Mouse (Mus musculus): Measurements from ENCODE around the gene Mpdz. TPM values are rescaled to one million over a fixed set of nuclear protein-coding genes. Genes with fewer than 3 reads are reported as not detected.

Mpdz gene
- polyA plus RNA-seq, 1 experiment from 2014 or later, result 32.8 TPM

- Histone ChIP-seq H3K9me3 (no peaks in the 10 kb centered on the region), H3K27me3 (ENCODE audit: insufficient read depth, poor library complexity, severe bottlenecking) (no peaks in the 10 kb centered on the region), H3K4me1 (no peaks in the 10 kb centered on the region), H3K27ac (no peak overlapping the region), H3K4me3 (no peak overlapping the region), H3K36me3 (peaks cover 36% of the 10 kb centered on the region)
- no peak for DNase-seq (ENCODE audit: low spot score)
- 90% methylated on average over 10 of the region's 10 CpGs for WGBS
Measured at GRCm38 (mm10) chr4:81307596-81308265, 134.9 kb downstream of the Mpdz start.

- H3K4me3 ChIP-seq, result no peak overlapping the region
- peaks cover 37% of the 10 kb centered on the region for H3K36me3 ChIP-seq
- 79% methylated on average over 3 of the region's 3 CpGs for WGBS
- no peaks in the 10 kb centered on the region for H3K9me3 ChIP-seq
- no peak overlapping the region for H3K27ac ChIP-seq
- no peaks in the 10 kb centered on the region for H3K4me1 ChIP-seq
- DNase-seq (ENCODE audit: low spot score), result no peak
- no peaks in the 10 kb centered on the region for H3K27me3 ChIP-seq (ENCODE audit: insufficient read depth, poor library complexity, severe bottlenecking)
Measured at GRCm38 (mm10) chr4:81302056-81302455, 140.6 kb downstream of the Mpdz start.

- DNase-seq (ENCODE audit: low spot score), result no peak
- H3K4me1 ChIP-seq, result no peaks in the 10 kb centered on the region
- no peaks in the 10 kb centered on the region for H3K27me3 ChIP-seq (ENCODE audit: insufficient read depth, poor library complexity, severe bottlenecking)
- 78% methylated on average over 4 of the region's 4 CpGs for WGBS
- peaks cover 49% of the 10 kb centered on the region for H3K36me3 ChIP-seq
- no peak overlapping the region for H3K4me3 ChIP-seq
- no peaks in the 10 kb centered on the region for H3K9me3 ChIP-seq
- no peak overlapping the region for H3K27ac ChIP-seq
Measured at GRCm38 (mm10) chr4:81298384-81298783, 144.2 kb downstream of the Mpdz start.

GRCm38 (mm10) chr4:81293309-81293708 is 149.3 kb downstream of the Mpdz start:
- no peaks in the 10 kb centered on the region for H3K27me3 ChIP-seq (ENCODE audit: insufficient read depth, poor library complexity, severe bottlenecking)
- no peak for DNase-seq (ENCODE audit: low spot score)
- H3K4me3 ChIP-seq, result no peak overlapping the region
- peaks cover 54% of the 10 kb centered on the region for H3K36me3 ChIP-seq
- no peaks in the 10 kb centered on the region for H3K9me3 ChIP-seq
- no peaks in the 10 kb centered on the region for H3K4me1 ChIP-seq
- H3K27ac ChIP-seq, result no peak overlapping the region

GRCm38 (mm10) chr4:81285564-81285963 is 157.1 kb downstream of the Mpdz start:
- Histone ChIP-seq H3K4me1 (no peaks in the 10 kb centered on the region), H3K4me3 (no peak overlapping the region), H3K27me3 (ENCODE audit: insufficient read depth, poor library complexity, severe bottlenecking) (no peaks in the 10 kb centered on the region), H3K36me3 (peaks cover 50% of the 10 kb centered on the region), H3K9me3 (no peaks in the 10 kb centered on the region), H3K27ac (no peak overlapping the region)
- DNase-seq (ENCODE audit: low spot score), result no peak
- 92% methylated on average over 4 of the region's 4 CpGs for WGBS

- no peaks in the 10 kb centered on the region for H3K27me3 ChIP-seq (ENCODE audit: insufficient read depth, poor library complexity, severe bottlenecking)
- no peak overlapping the region for H3K4me3 ChIP-seq
- H3K9me3 ChIP-seq, result no peaks in the 10 kb centered on the region
- no peaks in the 10 kb centered on the region for H3K4me1 ChIP-seq
- H3K27ac ChIP-seq, result no peak overlapping the region
- DNase-seq (ENCODE audit: low spot score), result no peak
- peaks cover 46% of the 10 kb centered on the region for H3K36me3 ChIP-seq
- WGBS, result 87% methylated on average over 3 of the region's 3 CpGs
Measured at GRCm38 (mm10) chr4:81283611-81284010, 159.0 kb downstream of the Mpdz start.

- DNase-seq (ENCODE audit: low spot score), result no peak
Measured at GRCm38 (mm10) chr4:81283081-81283480, 159.5 kb downstream of the Mpdz start.

GRCm38 (mm10) chr4:81280098-81280497 is 162.5 kb downstream of the Mpdz start:
- peaks cover 37% of the 10 kb centered on the region for H3K36me3 ChIP-seq
- H3K27ac ChIP-seq, result no peak overlapping the region
- H3K27me3 ChIP-seq (ENCODE audit: insufficient read depth, poor library complexity, severe bottlenecking), result no peaks in the 10 kb centered on the region
- H3K9me3 ChIP-seq, result no peaks in the 10 kb centered on the region
- H3K4me3 ChIP-seq, result no peak overlapping the region
- WGBS, result 73% methylated on average over 4 of the region's 4 CpGs
- no peak for DNase-seq (ENCODE audit: low spot score)
- H3K4me1 ChIP-seq, result no peaks in the 10 kb centered on the region

More at GRCm38 (mm10) chr4:81283081-81283480, 159.5 kb downstream of the Mpdz start:
- Histone ChIP-seq H3K9me3 (no peaks in the 10 kb centered on the region), H3K27ac (no peak overlapping the region), H3K27me3 (ENCODE audit: insufficient read depth, poor library complexity, severe bottlenecking) (no peaks in the 10 kb centered on the region), H3K4me1 (no peaks in the 10 kb centered on the region), H3K36me3 (peaks cover 47% of the 10 kb centered on the region), H3K4me3 (no peak overlapping the region)
- WGBS, result 88% methylated on average over 6 of the region's 6 CpGs

GRCm38 (mm10) chr4:81279451-81279850 is 163.2 kb downstream of the Mpdz start:
- peaks cover 34% of the 10 kb centered on the region for H3K36me3 ChIP-seq
- H3K27ac ChIP-seq, result no peak overlapping the region
- H3K4me1 ChIP-seq, result no peaks in the 10 kb centered on the region
- H3K27me3 ChIP-seq (ENCODE audit: insufficient read depth, poor library complexity, severe bottlenecking), result no peaks in the 10 kb centered on the region
- H3K9me3 ChIP-seq, result no peaks in the 10 kb centered on the region
- H3K4me3 ChIP-seq, result no peak overlapping the region
- DNase-seq (ENCODE audit: low spot score), result no peak
- 86% methylated on average over 5 of the region's 5 CpGs for WGBS

- DNase-seq (ENCODE audit: low spot score), result no peak
- no peaks in the 10 kb centered on the region for H3K4me1 ChIP-seq
- H3K27me3 ChIP-seq (ENCODE audit: insufficient read depth, poor library complexity, severe bottlenecking), result no peaks in the 10 kb centered on the region
- WGBS, result 55% methylated on average over 6 of the region's 6 CpGs
- H3K27ac ChIP-seq, result no peak overlapping the region
- H3K4me3 ChIP-seq, result no peak overlapping the region
- H3K9me3 ChIP-seq, result no peaks in the 10 kb centered on the region
- peaks cover 20% of the 10 kb centered on the region; the same call in 1 of the 2 replicates for H3K36me3 ChIP-seq
Measured at GRCm38 (mm10) chr4:81275957-81276715, 166.5 kb downstream of the Mpdz start.

GRCm38 (mm10) chr4:81273067-81273466 is 169.5 kb downstream of the Mpdz start:
- 90% methylated on average over 2 of the region's 2 CpGs for WGBS
- H3K27me3 ChIP-seq (ENCODE audit: insufficient read depth, poor library complexity, severe bottlenecking), result no peaks in the 10 kb centered on the region
- DNase-seq (ENCODE audit: low spot score), result no peak

GRCm38 (mm10) chr4:81252859-81253780 is 189.5 kb downstream of the Mpdz start:
- Histone ChIP-seq H3K36me3 (no peaks in the 10 kb centered on the region), H3K27ac (no peak overlapping the region), H3K9me3 (no peaks in the 10 kb centered on the region), H3K4me3 (no peak overlapping the region), H3K4me1 (no peaks in the 10 kb centered on the region), H3K27me3 (ENCODE audit: insufficient read depth, poor library complexity, severe bottlenecking) (no peaks in the 10 kb centered on the region)
- DNase-seq (ENCODE audit: low spot score), result no peak
- WGBS, result 71% methylated on average over 6 of the region's 6 CpGs

More at GRCm38 (mm10) chr4:81273067-81273466, 169.5 kb downstream of the Mpdz start:
- Histone ChIP-seq H3K4me1 (no peaks in the 10 kb centered on the region), H3K27ac (no peak overlapping the region), H3K4me3 (no peak overlapping the region), H3K36me3 (peaks cover 12% of the 10 kb centered on the region; the same call in 1 of the 2 replicates), H3K9me3 (no peaks in the 10 kb centered on the region)

GRCm38 (mm10) chr4:81252334-81252733 is 190.3 kb downstream of the Mpdz start:
- H3K36me3 ChIP-seq, result no peaks in the 10 kb centered on the region
- H3K27ac ChIP-seq, result no peak overlapping the region
- no peaks in the 10 kb centered on the region for H3K4me1 ChIP-seq
- WGBS, result 87% methylated on average over 1 of the region's 1 CpGs
- no peaks in the 10 kb centered on the region for H3K27me3 ChIP-seq (ENCODE audit: insufficient read depth, poor library complexity, severe bottlenecking)
- no peak for DNase-seq (ENCODE audit: low spot score)
- H3K9me3 ChIP-seq, result no peaks in the 10 kb centered on the region
- no peak overlapping the region for H3K4me3 ChIP-seq
